Mouse (Mus musculus) regulatory T cell (primary cell): ENCODE results near the gene Lims1.
"Not testable (repeated sequence)": the region's sequence is repeated elsewhere in the genome, so short reads cannot be mapped to it uniquely, and the experiment has no call there.

Source experiments
- in situ Hi-C: fragments of 300-600 bp; cut with MboI, MseI; formaldehyde crosslinking; loops from one replicate; pipeline ENCODE4 v1.15.1; 2025; ENCODE audit warnings: high pct_unique_total_duplicates

Lims1 gene

DNA sequence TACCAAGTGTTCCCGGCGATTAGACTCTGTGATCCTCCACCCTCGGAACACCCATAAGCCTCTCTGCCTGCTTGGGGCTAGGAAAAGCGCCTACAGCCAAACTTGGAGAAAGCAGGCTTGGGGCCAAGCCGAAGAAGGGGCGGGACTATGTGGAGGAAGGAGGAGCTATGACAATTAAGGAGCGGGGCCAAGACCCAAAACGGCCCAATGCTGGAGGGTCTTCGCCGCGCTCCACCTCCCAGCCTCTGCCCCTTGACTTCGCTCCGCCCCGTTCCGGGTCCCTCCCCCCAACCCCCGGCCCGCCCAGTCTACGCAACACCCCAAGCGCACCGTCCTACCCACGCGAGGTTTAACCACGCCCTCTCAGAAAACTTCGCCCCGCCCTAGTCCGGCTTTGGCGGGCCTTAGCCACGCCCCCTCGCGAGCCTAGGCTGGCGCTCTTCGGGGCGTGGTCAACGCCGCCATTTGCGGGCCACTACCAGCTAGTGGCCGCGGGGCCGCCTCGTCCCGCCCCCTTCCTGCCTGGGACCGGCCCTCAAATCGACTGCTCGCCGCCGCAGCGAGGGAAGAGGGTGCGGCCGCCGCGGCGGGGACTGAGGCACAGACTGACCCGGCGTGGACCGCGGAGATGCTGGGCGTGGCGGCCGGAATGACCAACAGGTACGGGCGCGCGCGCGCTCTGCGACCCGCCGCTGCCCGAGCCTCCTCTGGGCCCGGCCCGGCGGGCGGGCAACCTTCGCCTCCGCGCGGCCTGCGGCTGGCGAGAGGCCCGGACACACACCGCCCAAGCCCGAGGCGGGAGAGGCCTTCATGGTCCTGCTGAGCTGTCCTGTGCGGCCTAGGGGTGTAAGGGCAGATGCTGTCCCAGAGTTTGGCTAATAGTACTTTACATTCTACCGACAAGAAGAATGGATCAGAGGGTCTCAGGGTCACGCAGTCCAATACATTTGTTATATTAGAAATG, at the start of gene Lims1:
Lims1 (plus strand) TSS at position 439 of the 964 bp plus-strand sequence.
- in situ Hi-C loops: no loop called here

DNA sequence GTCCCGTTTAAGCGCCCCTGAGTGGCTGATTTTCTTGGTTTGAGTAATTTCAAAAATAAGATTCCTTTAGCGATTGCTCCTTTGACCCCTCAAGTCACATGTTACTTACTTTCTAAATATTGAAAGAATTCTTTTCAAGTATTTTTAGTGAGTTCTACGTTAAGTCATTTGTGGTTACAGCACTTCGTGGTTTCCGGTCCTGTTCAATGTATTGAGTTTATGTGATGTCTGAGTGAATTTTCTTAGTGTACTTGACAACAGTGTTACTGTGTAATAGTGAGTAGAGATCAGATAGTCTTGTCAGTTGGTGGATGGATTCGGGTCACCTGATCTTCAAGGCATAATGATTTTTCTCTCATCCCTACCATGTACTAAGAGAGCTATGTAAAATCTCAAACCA, 41.0 kb upstream of the Lims1 start:
- in situ Hi-C loops: no loop called here

DNA sequence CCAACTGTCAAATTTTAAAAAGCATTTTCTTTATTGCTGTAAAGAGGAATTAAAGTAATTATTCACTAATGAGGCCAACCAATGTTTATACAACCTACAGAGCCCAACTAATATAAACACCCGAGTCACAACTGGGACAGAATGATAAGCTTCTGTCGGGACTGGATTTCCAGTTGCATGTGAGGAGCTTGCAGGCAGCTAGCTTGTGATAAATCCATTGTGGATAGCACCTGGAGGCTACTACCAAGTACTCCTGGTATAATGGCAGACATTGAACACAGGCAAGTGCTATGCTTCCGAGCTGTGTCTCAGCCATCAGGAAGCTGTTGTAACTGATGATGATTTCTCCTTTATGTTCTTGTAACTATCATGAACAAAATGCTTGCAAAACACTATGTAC, 32.5 kb upstream of the Lims1 start:
- in situ Hi-C loops: no loop called here

DNA sequence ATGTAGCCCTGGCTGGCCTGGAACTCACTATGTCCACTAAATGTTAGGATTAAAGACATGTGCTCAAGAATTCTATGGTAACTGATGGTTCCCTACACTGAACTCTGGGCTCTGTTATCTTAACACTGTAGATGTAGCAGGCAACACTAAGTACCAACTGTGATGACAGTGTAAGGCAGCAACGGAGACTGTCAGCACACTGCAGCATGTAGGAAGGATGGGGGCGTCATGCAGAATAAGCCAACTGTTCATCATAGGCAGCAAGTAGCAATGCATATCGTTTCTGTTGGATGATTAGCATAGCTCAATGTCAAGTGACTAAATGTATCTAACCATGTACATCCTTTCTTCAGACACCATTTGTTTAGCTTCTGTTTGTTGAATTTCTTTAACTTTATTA, 29.0 kb upstream of the Lims1 start:
- in situ Hi-C loops: no loop called here

DNA sequence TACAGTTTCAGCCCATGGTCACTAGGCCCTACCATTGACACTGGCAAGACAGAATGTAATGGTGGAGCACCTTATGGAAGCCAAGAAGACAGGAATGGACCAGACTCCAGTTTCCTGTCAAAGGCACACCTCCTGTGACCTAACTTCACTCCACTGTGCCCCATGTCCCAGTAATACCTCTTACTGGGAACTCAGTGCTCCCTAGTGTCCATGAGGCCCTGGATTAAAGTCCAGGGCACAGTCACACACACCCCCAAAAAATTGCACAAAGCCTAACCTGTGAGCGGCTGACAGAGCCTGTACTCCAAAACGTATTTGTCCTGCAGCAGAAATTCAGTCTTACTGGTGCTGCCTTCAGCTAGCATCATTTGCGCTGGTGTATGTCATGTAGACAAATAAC, 27.7 kb upstream of the Lims1 start:
- in situ Hi-C loops: no loop called here

DNA sequence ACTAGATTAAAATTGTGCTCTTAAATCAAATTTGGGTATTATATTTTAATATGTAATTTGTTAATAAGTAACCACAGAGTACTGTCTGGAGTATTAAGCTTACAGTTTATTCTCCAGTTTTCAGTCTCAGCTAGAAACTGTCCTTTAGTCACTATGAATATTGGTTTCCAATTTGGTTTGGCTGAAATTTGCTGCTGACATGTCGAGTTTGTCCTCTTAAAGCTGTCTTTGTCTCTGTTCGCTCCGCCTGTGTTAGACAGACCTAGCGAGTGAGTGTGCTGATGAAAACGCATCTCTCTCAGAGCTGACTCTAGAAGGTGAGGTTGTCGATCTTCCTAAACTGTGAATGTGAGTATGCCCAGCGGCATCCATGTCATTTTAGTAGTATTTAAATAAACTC, 18.3 kb upstream of the Lims1 start:
- in situ Hi-C loops: no loop called here

DNA sequence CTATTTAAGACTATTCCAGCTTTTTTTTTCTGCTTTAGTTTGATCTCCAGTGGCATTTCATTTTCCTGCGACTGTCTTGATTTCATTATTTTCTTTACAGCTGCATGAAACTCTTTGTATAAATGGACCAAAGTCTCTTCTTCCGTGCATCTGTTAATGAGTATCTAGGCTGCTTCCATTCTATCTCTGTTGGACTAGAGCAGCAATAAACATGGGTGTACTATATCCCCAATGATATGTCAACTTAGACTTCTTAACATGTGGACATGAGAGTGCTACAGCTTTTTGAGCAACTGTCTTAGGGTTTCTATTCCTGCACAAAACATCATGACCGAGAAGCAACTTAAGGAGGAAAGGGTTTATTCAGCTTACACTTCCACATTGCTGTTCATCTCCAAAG, 16.4 kb upstream of the Lims1 start:
- in situ Hi-C loops: no loop called here

GRCm38 (mm10) chr10:58310791-58311190, 12.5 kb upstream of the Lims1 start:
- in situ Hi-C loops: no loop called here

DNA sequence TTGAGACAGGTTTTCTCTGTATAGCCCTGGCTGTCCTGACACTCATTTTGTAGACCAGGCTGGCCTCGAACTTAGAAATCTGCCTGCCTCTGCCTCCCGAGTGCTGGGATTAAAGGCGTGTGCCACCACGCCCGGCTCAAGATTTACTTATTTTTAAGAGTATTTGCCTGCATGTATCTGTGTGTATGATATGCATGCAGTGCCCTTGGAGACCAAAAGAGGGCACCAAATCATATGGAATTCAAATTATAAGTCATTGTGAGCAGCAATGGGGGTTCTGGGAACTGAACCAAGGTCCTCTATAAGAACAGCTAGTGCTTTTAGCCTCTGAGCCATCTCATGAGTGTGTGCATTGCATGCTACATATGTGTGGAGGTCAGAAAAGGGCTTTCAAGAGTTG, 10.4 kb upstream of the Lims1 start:
- in situ Hi-C loops: no loop called here

DNA sequence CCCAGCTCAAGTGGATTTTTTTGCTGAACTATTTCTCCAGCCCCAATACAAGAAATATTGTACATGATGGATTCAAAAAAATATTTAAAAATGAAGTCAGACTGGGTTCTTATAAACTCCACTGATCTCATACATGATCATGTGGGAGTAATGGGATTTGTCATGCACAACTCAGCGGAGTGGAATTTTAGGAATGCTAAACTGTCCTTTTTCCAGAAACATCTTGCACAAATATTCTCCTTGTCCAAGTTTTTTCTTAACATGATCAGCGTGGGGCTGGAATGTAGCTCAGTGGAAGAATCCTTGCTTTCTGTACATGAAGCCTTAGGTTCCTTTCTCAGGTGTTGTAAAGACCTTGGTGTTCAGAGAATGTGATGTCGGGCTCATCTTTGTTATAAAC, 2.4 kb upstream of the Lims1 start:
- in situ Hi-C loops: no loop called here

GRCm38 (mm10) chr10:58322361-58323027, 772 bp upstream of the Lims1 start:
- in situ Hi-C loops: no loop called here

DNA sequence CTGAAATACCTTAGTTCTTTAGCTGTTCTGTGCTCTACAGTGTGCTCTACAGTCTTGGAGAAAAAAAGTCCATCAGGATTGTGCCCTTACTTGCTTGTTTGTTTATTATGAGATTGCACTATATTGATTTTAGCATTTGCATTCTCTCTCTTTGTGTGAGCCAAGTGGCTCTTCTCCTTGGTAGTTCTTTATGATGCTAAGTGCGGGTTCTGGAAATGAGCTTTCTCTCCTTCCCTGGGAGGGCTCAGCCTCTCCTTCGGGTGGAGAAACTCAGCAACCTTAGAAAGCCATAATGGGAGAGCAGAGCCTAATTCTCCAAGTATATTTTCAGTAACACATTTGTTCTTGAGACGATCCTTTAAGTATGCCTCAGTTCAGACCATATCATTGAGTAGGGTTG, 3.0 kb downstream of the Lims1 start:
- in situ Hi-C loops: no loop called here

DNA sequence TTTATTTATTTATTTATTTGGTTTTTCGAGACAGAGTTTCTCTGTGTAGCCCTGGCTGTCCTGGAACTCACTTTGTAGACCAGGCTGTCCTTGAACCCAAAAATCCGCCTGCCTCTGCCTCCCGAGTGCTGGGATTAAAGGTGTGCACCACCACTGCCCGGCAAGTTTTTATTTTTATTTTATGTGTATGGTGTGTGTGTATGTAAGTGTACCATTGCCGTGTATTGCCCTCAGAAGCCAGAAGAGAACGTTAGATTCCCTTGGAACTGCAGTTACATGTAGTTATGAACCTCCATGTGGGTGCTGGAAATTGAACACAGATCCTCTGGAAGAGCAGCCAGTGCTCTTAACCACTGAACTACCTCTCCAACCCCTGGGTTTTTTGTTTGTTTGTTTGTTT, 4.6 kb downstream of the Lims1 start:
- in situ Hi-C loops: not testable (repeated sequence)

- in situ Hi-C loops: no loop called here
Observed at GRCm38 (mm10) chr10:58328517-58329108, 5.3 kb downstream of the Lims1 start.

DNA sequence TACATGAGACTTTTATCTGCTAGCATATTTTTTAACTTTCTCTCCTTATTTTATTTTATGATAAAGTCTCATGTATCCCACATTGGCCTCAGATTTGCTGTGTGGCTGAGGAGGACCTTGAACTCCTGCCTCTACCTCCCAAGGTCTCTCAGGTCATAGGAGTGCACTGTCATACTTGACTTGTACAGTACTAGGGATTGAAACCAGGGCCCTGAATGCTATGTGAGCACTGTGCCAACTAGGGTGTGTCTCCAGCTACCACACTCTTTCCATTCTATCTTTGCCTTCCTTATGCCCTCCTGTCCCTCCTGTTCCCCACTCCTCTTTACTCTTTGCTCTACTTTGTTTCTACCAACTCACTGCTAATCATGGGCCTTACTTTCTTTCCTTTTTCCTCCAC, 7.4 kb downstream of the Lims1 start:
- in situ Hi-C loops: no loop called here

DNA sequence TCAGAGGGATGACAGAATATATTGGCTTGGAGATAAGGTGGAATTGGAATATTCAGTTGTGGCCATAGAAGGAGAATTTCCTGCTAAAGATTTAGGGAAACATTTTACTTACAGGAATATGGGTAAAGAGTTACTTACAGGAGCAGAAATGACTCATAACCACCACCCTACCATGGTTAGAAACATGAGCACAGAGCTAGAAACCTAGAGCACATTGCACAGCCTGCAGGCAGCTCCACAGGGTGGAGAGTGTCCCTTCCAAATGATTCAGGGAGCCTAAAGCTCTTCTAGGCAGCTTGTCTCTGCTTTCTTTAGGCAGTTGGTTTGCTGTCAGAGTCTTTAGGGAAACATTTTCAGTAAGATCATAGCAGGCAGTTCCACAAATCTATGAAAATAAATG, 8.5 kb downstream of the Lims1 start:
- in situ Hi-C loops: no loop called here

GRCm38 (mm10) chr10:58333414-58333813, 10.1 kb downstream of the Lims1 start:
- in situ Hi-C loops: no loop called here

DNA sequence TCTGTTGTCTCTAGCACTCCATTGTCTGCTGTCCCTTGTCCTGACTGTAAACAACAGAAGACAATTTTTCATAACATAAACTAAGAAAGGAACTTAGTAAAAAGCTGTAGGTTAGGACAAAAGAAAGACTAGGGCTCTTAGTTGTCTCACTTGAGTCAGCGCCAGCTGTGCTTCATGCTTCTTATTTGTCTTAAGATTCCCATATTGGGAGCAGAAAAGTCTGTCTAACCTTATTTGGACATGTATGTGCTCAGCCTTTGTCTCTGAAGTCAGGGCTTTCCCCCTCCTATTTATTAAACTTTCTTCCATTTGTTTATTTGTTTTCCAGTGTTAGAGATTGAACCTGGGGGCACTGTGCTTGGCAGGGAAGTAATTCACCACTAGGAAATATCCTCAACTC, 12.9 kb downstream of the Lims1 start:
- in situ Hi-C loops: no loop called here

GRCm38 (mm10) chr10:58337091-58337490, 13.8 kb downstream of the Lims1 start:
- in situ Hi-C loops: not testable (repeated sequence)

DNA sequence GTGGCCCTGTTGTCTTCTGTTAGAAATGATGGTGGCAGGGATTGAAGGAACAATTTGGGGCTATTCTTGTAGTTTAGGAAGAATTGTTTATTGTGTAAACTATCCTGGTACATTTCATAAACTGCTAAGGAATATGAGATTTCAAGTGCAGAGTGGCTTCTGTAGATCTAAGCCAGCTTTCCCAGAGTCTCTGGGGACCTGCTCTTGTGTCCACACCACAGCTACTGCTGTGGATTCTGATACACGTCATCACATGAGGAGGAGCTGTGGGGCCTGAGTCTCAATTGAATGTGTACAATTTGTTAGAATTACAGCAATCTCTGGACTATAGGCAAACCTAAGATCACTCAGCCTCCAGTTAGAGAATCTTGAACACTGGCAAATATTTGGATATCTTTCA, 15.3 kb downstream of the Lims1 start:
- in situ Hi-C loops: no loop called here

GRCm38 (mm10) chr10:58341685-58342084, 18.4 kb downstream of the Lims1 start:
- in situ Hi-C loops: no loop called here

GRCm38 (mm10) chr10:58342199-58342598, 18.9 kb downstream of the Lims1 start:
- in situ Hi-C loops: no loop called here

DNA sequence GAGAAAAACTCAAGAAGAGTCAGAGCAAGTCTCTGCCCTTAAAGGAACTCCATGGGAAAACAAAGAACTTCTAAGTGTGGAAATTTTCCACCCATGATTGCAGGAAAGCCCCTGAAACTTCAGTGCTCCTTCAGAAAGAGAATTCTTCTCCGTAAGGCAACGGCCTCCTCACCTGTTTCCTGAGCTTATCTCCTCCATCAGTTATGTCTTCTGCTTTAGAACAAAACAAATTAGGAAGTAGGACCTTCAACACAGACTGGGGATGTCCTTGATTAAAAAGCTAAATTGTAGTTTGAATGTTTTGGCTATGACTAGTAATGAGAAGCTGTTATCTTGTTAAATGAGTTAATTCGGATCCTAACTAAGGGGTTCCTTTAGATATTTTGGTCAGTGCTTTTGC, 20.3 kb downstream of the Lims1 start:
- in situ Hi-C loops: no loop called here
